Mouse (Mus musculus): ENCODE data around the gene Oit1.

The Oit1 gene

DNA sequence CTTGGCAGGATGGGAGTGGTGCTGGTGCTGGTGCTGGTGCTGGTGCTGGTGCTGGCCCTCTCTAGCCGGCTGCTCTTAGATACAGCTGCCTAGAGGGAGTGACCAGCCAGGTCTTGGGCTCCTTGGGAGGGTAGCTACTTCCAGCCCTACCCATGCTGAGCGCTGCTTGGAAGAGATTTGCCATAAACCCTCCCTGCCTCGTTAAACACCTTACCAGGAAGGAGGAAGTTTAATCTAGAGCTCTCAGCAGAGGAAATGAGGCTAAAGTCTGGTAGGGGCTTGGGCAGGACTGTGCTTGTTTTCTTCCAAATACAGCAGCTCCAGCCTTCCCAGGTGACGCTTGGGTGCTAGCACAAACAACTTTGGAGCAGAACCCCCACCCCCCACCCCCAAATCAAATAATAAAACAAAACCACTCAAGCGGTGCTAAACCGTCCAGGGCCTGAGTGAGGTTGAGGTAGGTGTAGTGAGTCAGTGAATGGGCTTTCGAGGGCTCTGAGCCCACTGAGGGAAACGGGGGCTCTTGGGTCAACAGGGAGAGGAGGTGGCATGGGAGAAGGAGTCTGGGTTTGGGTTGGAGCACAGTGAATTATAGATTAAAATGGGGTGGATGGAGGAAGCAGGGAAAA lies at the start of gene Oit1:
Gene Oit1, minus strand, starts transcription at position 70 of the 629 bp plus-strand sequence.
- DNase-seq (ENCODE audit: low spot score in 2 of 2), result no peak

GRCm38 (mm10) chr14:8422833-8423232 lies 44.3 kb upstream of the Oit1 start:
- no peak for DNase-seq (ENCODE audit: low spot score in 2 of 2)

DNA sequence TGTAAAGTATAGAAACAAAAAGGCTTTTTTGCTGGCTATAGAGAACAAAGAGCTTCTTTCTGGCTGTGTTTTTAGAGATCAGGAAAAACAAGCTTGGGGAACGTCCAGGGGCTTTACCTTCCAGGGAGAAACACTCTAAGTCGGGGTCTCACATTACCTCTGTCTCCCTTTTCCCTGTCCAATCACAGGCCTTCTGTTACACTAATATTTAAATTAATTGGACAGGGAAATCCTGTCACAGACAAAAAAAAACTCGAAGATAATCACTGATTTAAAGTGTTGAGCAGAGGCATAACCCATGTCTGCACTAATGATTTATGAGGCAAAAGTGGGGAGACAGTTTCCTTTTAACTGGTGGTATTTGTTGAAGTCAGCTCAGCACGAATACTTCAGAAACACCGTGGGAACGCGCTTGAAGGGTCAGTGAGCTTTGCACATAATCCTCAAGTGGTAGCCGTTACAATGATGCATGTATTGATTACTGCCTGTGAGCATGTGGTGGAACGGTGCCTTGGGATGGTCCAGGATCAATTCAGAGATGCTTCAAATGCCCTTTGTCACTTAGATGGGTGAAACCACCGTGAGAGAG lies 42.7 kb upstream of the Oit1 start:
- no peak for DNase-seq (ENCODE audit: low spot score in 2 of 2)

GRCm38 (mm10) chr14:8418610-8419009 lies 40.1 kb upstream of the Oit1 start:
- no peak for DNase-seq (ENCODE audit: low spot score in 2 of 2)

DNA sequence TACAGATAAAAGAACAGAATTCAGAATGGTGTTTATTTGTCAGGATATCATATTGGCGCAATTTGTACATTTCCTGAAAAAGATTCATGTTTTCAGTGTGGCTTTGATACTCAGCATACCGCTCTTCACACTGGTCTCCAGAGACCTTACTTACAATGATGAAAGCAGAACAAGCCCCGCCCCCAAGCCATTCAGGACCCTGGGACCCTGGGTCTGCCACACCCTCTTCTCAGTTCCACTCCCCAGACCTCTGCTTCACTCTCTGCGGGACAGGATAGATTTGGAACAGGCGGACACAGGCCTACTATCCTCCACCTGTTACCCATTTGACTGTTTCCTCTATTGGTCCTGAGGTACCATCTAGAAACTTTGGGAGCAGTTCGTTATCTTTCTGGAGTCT lies 27.4 kb upstream of the Oit1 start:
- DNase-seq (ENCODE audit: low spot score in 2 of 2), result no peak

- no peak for DNase-seq (ENCODE audit: low spot score in 2 of 2)
These were observed 24.8 kb upstream of the Oit1 start for GRCm38 (mm10) chr14:8403310-8403709.

GRCm38 (mm10) chr14:8398507-8398906 lies 20.0 kb upstream of the Oit1 start:
- no peak for DNase-seq (ENCODE audit: low spot score in 2 of 2)

DNA sequence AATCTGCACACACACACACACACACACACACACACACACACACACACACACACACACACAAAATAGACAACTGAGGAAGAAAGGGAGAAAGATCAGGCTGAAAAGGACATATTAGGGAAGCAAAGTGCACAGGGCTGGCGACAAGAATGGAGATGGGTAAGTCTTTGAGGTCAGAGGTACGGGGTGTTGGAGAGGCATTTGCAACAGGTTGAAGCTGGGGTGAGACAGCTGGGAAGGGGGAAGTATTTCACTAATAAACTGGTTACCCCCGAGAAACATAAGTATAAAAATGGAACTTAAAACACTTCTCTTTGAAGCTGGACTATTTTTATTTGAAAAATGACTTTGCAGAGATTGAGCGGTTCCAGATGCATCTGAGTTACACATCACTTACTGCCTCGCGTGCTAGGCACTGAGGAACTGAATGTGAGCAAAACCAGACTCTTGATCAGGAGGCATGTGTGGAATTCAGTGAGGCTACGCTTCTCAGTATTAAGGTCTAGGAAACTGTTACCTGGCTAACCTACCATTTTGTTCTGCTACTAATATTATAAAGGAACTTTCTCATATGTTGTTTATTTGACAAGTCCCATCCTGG lies 17.2 kb upstream of the Oit1 start:
- no peak for DNase-seq (ENCODE audit: low spot score in 2 of 2)

DNA sequence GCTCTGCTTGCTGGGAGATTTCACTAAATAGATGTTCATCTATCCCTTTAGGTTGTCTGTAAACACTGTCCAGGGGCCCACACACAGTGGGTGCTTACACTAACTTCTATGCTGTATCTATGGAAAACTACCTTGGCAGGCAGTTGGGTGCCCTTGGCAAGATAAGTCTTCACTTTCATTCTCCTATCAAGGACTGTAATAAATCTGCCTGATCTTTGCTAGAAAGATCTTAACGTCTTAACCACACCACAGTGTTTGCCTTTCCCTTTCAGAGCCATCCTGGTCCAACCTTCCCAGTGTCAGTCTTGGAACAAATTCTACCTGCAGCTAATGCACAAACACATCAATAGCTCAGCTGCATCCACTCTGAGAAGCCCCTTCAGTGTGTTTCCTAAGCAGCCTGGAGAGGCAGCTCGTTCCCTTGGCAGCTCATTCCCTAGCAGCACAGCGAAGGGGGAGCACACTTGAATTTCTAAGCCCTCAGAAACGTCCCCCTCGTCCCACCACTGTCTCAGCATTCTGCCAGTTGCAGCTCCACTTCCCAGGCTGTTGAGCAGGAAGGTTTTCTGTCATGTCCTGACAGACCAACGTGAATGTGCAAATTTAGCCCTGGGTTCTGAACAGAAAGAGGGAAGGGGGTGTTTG lies 13.7 kb upstream of the Oit1 start:
- DNase-seq (ENCODE audit: low spot score in 2 of 2), result no peak

GRCm38 (mm10) chr14:8369394-8369793 lies 9.2 kb downstream of the Oit1 start:
- DNase-seq (ENCODE audit: low spot score in 2 of 2), result no peak

GRCm38 (mm10) chr14:8368900-8369299 lies 9.7 kb downstream of the Oit1 start:
- DNase-seq (ENCODE audit: low spot score in 2 of 2), result no peak

DNA sequence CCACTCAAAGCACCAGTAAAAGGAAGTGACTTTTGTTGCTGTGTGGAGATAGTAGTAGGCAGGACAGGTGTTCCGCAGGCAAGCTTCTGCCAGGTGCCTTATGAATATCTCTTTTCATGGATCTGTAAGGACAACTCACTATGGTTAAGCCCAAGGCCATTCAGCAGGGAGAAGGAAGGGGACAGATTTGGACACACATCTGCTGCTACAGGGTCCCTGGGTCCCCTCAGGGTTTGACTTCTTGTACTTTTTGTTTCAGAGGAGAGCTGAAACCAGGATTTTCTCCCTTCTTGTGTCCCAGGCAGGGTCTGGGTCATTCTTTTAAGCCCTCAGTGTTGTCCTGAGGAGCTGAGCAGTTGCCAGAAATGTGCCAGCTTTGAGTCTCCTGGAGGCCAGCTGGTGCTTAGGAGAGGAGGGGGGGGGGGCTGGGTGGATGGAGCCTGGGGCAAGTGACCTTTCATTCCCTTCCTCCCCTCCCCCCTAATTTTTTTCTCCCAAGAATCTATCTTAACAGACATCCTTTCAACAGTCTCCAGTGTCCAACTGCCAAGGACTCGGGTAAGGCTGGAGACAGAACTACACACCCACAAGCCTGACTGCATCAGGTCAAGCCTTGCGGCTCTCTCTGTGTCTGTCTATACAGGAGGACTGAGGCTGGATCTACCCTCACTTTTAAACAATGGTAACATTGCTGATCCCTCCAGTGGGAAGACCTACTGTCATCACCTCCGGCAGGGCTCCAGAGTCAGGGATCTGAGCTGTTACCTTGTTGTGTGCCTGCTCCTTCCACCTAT lies 10.6 kb downstream of the Oit1 start:
- no peak for DNase-seq (ENCODE audit: low spot score in 2 of 2)

DNA sequence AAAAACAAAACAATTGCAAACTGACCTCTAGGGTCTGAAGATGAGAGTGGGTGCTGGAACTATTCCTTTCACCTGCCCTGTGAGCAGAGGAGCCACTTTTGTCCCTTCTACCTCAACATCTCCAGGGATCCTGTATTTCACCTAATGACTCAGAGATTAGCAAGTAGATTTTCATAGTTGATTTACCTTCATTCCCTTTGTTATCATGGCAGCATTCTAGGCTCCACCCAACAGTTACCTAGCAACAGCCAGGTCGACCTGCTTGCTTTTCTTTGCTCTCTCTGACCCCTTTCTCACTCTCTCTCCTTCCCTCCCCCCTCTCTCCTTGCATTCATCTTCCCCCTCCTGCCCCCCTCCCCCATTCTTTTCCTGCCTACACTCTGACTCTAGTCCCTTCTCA lies 11.4 kb downstream of the Oit1 start:
- no peak for DNase-seq (ENCODE audit: low spot score in 2 of 2)

DNA sequence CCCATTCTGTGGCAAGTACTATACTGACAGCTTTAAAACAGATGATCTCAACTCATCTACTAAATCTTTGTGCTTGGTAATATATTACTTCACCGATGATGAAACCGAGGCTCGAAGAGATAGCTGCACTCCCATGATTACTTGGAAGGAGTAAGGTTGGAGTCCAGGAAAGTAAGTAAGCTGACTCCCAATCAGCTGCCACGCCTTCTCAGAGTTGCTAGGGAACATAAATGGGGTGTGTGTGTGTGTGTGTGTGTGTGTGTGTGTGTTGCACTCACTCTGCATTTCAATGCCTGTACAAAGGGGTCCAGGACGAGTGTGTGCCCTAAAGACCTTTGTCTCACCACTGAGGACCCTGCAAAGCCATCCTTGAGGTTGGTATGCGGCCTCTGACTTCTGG lies 12.7 kb downstream of the Oit1 start:
- DNase-seq (ENCODE audit: low spot score in 2 of 2), result no peak

DNA sequence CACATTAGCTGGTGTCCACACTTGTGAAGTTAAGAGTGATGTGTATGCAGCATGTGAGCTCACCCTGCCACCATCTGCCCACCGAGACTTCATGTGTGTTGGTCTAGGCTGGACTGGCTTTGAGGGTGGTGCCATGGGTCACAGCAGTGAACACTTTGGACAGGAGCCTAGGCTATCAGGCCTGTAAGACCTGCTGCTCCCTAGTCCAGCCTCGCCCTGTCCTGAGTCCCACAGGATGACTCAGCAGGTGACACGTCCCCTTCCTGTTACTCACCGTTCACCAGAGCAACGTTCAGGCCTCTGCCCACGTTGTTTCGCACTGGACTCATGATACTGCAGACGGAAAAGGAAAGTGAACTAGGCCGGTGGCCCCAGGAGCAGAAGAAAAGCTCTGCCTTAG lies 21.7 kb downstream of the Oit1 start:
- DNase-seq (ENCODE audit: low spot score in 2 of 2), result no peak

DNA sequence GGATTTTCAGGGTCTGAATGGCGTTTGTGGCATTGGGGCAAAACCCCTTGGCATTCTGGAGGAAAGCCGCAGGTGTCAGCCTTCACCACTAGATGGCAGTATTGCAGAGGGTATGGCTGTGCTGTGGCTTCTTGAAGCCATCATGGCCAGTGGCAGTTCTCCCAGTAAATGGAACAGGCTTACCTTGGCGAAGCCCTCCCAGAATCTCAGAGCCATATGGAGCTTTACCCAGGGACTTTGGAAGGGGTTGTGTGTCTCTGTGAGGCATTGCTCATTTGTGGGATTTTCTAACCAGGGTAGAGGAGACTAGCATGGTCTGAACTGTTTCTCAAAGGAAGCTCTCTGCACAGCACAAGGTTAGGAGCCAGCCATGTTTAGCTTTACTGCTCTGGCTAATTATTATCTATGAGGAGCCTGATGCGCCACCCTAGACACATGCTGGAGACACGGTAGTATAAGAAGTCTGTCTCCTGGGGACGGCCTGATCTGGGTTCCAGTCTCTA lies 22.5 kb downstream of the Oit1 start:
- DNase-seq (ENCODE audit: low spot score in 2 of 2), result peak; percentile 28 to 45

GRCm38 (mm10) chr14:8348927-8349326 lies 29.6 kb downstream of the Oit1 start:
- DNase-seq (ENCODE audit: low spot score in 2 of 2), result no peak

- peak; percentile 56 to 66 for DNase-seq (ENCODE audit: low spot score in 2 of 2)
These were observed 32.1 kb downstream of the Oit1 start for GRCm38 (mm10) chr14:8346255-8346997.

GRCm38 (mm10) chr14:8345566-8345965 lies 33.0 kb downstream of the Oit1 start:
- no peak for DNase-seq (ENCODE audit: low spot score in 2 of 2)

DNA sequence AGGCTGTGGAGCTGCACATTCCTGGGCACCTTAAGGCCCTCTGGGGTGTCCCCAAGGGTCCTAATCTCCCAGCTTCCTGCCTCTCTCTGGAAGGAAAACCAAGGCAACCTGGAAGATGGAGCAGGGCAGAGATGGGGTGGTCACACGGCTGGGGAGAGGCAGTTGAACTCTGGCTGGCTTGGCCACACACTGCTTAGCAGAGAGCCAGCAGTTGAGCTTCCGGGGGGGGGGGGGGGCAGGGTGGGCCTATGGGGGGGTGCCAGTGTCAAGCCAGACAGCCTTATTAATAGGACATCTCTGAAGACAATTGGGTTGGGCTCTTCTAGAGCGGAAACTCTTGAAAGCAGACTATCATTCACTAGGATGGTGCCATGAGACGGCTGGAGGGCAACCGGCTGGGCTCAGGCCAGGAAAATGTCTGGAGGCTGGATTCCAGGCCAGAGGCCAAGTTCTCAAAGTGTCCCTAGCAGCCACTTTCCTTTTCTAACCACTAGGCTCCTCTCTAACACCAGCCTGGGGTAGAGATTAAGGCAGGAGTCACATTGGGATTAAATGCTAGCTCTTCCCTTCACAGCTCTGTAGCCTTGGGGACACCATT lies 35.9 kb downstream of the Oit1 start:
- DNase-seq (ENCODE audit: low spot score in 2 of 2), result no peak

DNA sequence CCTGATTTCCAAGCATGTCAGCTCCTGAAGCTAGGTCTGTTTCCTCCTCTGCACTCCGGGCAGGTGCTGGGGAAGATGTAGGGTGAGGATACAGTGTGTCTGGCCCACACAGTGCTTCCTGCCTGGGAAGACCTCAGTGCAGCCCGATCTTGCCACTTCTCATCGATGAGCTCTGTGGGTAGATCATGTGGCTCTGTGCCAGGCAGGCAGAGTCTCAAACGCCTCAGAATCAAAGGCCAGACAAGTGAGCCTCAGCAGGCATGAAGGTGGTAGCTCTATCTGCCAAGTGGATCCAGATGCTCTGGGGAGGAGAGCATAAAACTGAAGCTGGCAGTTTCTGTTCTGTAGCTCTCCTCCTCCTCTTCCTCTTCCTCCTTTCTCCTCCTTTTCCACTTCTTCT lies 38.3 kb downstream of the Oit1 start:
- DNase-seq (ENCODE audit: low spot score in 2 of 2), result no peak

All from natural killer cell, adult 2 months (primary cell).